Mouse (Mus musculus): ENCODE results near the gene Cped1.

GRCm38 (mm10) chr6:21985732-21986540 is at the start of gene Cped1:
- TF ChIP-seq EP300 (IDR thresholded peaks at IDR 0.05) (no peak), CTCF (IDR thresholded peaks at IDR 0.05) (no peak)
